Mouse (Mus musculus): ENCODE results near the gene Lgals12. TPM values are rescaled to one million over a fixed set of nuclear protein-coding genes. Genes with fewer than 3 reads are reported as not detected.

Lgals12 gene
- total RNA-seq, 1 experiment = 0.45 TPM

DNA sequence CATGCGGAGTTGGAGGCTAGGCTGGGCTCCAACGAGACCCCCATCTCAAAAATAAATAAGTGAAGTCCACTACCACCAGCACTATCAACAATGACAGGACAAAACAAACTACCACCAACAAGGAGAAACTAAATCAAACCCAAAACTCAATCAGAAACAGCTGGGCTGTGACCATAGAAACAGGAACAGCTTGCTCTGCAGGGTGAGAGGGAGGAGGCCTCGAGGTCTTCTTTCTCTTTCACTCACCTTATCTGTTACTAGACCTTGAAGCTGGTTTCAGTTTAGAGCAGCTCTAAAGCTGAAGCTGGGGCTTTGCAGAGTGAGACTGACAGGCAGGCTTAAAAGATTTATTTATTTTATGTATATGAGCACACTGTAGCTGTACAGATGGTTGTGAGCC, 45.5 kb downstream of the Lgals12 start:
- no peak for DNase-seq (ENCODE audit: low read depth, low spot score)
- no peak for TF ChIP-seq MAFK (IDR thresholded peaks at IDR 0.05; ENCODE audit: insufficient read depth, low read depth, low read length)
- no peak for TF ChIP-seq HCFC1 (IDR thresholded peaks at IDR 0.05; ENCODE audit: borderline replicate concordance, insufficient read depth, low read length)
- no peak for TF ChIP-seq ZC3H11A (IDR thresholded peaks at IDR 0.05; ENCODE audit: borderline replicate concordance, low read depth, low read length)
- TF ChIP-seq ZNF384 (IDR thresholded peaks at IDR 0.05; ENCODE audit: low read depth, low read length) = no peak
- no peak for TF ChIP-seq CHD2 (IDR thresholded peaks at IDR 0.05; ENCODE audit: low read depth, low read length)
- Histone ChIP-seq H3K4me1 (ENCODE audit: control insufficient read depth in 2 of 2, insufficient read depth in 2 of 2, low read length in 2 of 2, poor library complexity in 1 of 2) (peaks cover 4 to 6% of the 10 kb centered on the region in 2 experiments; a peak in 3 of 4 replicates), H3K9ac (ENCODE audit: insufficient read depth, low read depth, low read length, poor library complexity, severe bottlenecking) (no peak overlapping the region), H3K27ac (ENCODE audit: insufficient read depth, low read depth, low read length, poor library complexity, severe bottlenecking) (no peak overlapping the region), H3K36me3 (ENCODE audit: control insufficient read depth, insufficient read depth, low read length, poor library complexity, severe bottlenecking) (no peaks in the 10 kb centered on the region), H3K4me3 (ENCODE audit: insufficient read depth in 1 of 2, low read depth in 1 of 2, low read length in 2 of 2, poor library complexity in 1 of 2, severe bottlenecking in 1 of 2) (no peak overlapping the region), H3K9me3 (ENCODE audit: control insufficient read depth, insufficient read depth, low read depth, low read length) (no peaks in the 10 kb centered on the region)
- in situ Hi-C loops (cut with MboI; ENCODE audit: low sequenced_read_pairs in 2 of 2, unreplicated experiment in 2 of 2) = no loop called here

GRCm38 (mm10) chr19:7559986-7560385, 47.0 kb downstream of the Lgals12 start:
- Histone ChIP-seq H3K4me1 (ENCODE audit: control insufficient read depth in 2 of 2, insufficient read depth in 2 of 2, low read length in 2 of 2, poor library complexity in 1 of 2) (peaks cover 4 to 6% of the 10 kb centered on the region in 2 experiments; a peak in 3 of 4 replicates), H3K9ac (ENCODE audit: insufficient read depth, low read depth, low read length, poor library complexity, severe bottlenecking) (no peak overlapping the region), H3K9me3 (ENCODE audit: control insufficient read depth, insufficient read depth, low read depth, low read length) (no peaks in the 10 kb centered on the region), H3K27ac (ENCODE audit: insufficient read depth, low read depth, low read length, poor library complexity, severe bottlenecking) (no peak overlapping the region), H3K36me3 (ENCODE audit: control insufficient read depth, insufficient read depth, low read length, poor library complexity, severe bottlenecking) (no peaks in the 10 kb centered on the region), H3K4me3 (ENCODE audit: insufficient read depth in 1 of 2, low read depth in 1 of 2, low read length in 2 of 2, poor library complexity in 1 of 2, severe bottlenecking in 1 of 2) (no peak overlapping the region)
- in situ Hi-C loops (cut with MboI; ENCODE audit: low sequenced_read_pairs in 2 of 2, unreplicated experiment in 2 of 2) = no loop called here
- no peak for TF ChIP-seq ZC3H11A (IDR thresholded peaks at IDR 0.05; ENCODE audit: borderline replicate concordance, low read depth, low read length)
- no peak for TF ChIP-seq MAFK (IDR thresholded peaks at IDR 0.05; ENCODE audit: insufficient read depth, low read depth, low read length)
- no peak for DNase-seq (ENCODE audit: low read depth, low spot score)

- Histone ChIP-seq H3K9me3 (ENCODE audit: control insufficient read depth, insufficient read depth, low read depth, low read length) (no peaks in the 10 kb centered on the region), H3K4me3 (ENCODE audit: insufficient read depth in 1 of 2, low read depth in 1 of 2, low read length in 2 of 2, poor library complexity in 1 of 2, severe bottlenecking in 1 of 2) (no peak overlapping the region), H3K36me3 (ENCODE audit: control insufficient read depth, insufficient read depth, low read length, poor library complexity, severe bottlenecking) (no peaks in the 10 kb centered on the region), H3K9ac (ENCODE audit: insufficient read depth, low read depth, low read length, poor library complexity, severe bottlenecking) (no peak overlapping the region), H3K4me1 (ENCODE audit: control insufficient read depth in 2 of 2, insufficient read depth in 2 of 2, low read length in 2 of 2, poor library complexity in 1 of 2) (peaks cover 4 to 6% of the 10 kb centered on the region in 2 experiments; a peak in 3 of 4 replicates), H3K27ac (ENCODE audit: insufficient read depth, low read depth, low read length, poor library complexity, severe bottlenecking) (no peak overlapping the region)
- TF ChIP-seq MAFK (IDR thresholded peaks at IDR 0.05; ENCODE audit: insufficient read depth, low read depth, low read length) (no peak), ZNF384 (IDR thresholded peaks at IDR 0.05; ENCODE audit: low read depth, low read length) (no peak), ZC3H11A (IDR thresholded peaks at IDR 0.05; ENCODE audit: borderline replicate concordance, low read depth, low read length) (no peak), HCFC1 (IDR thresholded peaks at IDR 0.05; ENCODE audit: borderline replicate concordance, insufficient read depth, low read length) (no peak), CHD2 (IDR thresholded peaks at IDR 0.05; ENCODE audit: low read depth, low read length) (no peak)
- DNase-seq (ENCODE audit: low read depth, low spot score) = no peak
- in situ Hi-C loops (cut with MboI; ENCODE audit: low sequenced_read_pairs in 2 of 2, unreplicated experiment in 2 of 2) = no loop called here
Measured at GRCm38 (mm10) chr19:7558675-7559074, 48.3 kb downstream of the Lgals12 start.

- Histone ChIP-seq H3K4me3 (ENCODE audit: insufficient read depth in 1 of 2, low read depth in 1 of 2, low read length in 2 of 2, poor library complexity in 1 of 2, severe bottlenecking in 1 of 2) (peak overlapping the region; percentile 60 to 90), H3K27ac (ENCODE audit: insufficient read depth, low read depth, low read length, poor library complexity, severe bottlenecking) (no peak overlapping the region), H3K36me3 (ENCODE audit: control insufficient read depth, insufficient read depth, low read length, poor library complexity, severe bottlenecking) (no peaks in the 10 kb centered on the region), H3K4me1 (ENCODE audit: control insufficient read depth in 2 of 2, insufficient read depth in 2 of 2, low read length in 2 of 2, poor library complexity in 1 of 2) (peaks cover 4 to 5% of the 10 kb centered on the region in 2 experiments; a peak in 3 of 4 replicates), H3K9me3 (ENCODE audit: control insufficient read depth, insufficient read depth, low read depth, low read length) (no peaks in the 10 kb centered on the region), H3K9ac (ENCODE audit: insufficient read depth, low read depth, low read length, poor library complexity, severe bottlenecking) (peak overlapping the region; percentile 21)
- TF ChIP-seq HCFC1 (IDR thresholded peaks at IDR 0.05; ENCODE audit: borderline replicate concordance, insufficient read depth, low read length) = no peak
- TF ChIP-seq MAFK (IDR thresholded peaks at IDR 0.05; ENCODE audit: insufficient read depth, low read depth, low read length) = no peak
- no peak for TF ChIP-seq ZNF384 (IDR thresholded peaks at IDR 0.05; ENCODE audit: low read depth, low read length)
- in situ Hi-C loops (cut with MboI; ENCODE audit: low sequenced_read_pairs in 2 of 2, unreplicated experiment in 2 of 2) = no loop called here
- DNase-seq (ENCODE audit: low read depth, low spot score) = no peak
Measured at GRCm38 (mm10) chr19:7557844-7558243, 49.1 kb downstream of the Lgals12 start.

DNA sequence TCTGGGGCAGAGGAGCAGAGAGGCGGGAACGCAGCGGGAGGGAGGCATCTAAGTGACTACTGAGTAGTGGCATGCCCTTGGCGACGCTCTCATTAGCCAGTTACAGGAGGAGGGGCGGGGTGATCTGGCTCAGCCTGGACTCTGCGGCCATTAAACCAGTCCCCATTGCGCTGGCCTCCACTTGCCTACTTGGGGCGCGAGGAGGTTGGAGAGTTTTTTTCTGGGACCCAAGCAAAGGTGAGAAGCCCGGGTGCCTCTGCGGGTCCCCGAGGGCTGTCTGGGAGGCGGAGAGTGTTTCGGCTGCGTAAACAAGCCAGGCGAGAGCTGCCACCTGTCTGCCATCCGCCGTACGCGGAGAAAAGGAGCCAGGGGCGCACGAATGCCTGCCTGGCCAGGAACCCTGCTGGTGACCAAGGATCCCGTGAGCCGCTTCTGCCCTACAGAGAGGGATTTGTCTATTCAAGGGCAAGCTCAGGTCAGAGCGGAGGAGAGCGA, 49.6 kb downstream of the Lgals12 start, which contains the start of gene Pla2g16:
Gene Pla2g16, plus strand, starts transcription at position 132 of the 495 bp plus-strand sequence.
- in situ Hi-C loops (cut with MboI; ENCODE audit: low sequenced_read_pairs in 2 of 2, unreplicated experiment in 2 of 2) = no loop called here

More for the DNA sequence above, 49.6 kb downstream of the Lgals12 start, which contains the start of gene Pla2g16:
- no peak for TF ChIP-seq ZNF384 (IDR thresholded peaks at IDR 0.05; ENCODE audit: low read depth, low read length)
- no peak for TF ChIP-seq ZC3H11A (IDR thresholded peaks at IDR 0.05; ENCODE audit: borderline replicate concordance, low read depth, low read length)
- TF ChIP-seq MAFK (IDR thresholded peaks at IDR 0.05; ENCODE audit: insufficient read depth, low read depth, low read length) = no peak
- no peak for TF ChIP-seq CHD2 (IDR thresholded peaks at IDR 0.05; ENCODE audit: low read depth, low read length)
- TF ChIP-seq HCFC1 (IDR thresholded peaks at IDR 0.05; ENCODE audit: borderline replicate concordance, insufficient read depth, low read length) = no peak
- Histone ChIP-seq H3K4me1 (ENCODE audit: control insufficient read depth in 2 of 2, insufficient read depth in 2 of 2, low read length in 2 of 2, poor library complexity in 1 of 2) (peaks cover 1 to 4% of the 10 kb centered on the region in 2 experiments; a peak in 2 of 4 replicates), H3K9ac (ENCODE audit: insufficient read depth, low read depth, low read length, poor library complexity, severe bottlenecking) (peak within 1 kb of the TSS; percentile 21), H3K9me3 (ENCODE audit: control insufficient read depth, insufficient read depth, low read depth, low read length) (no peaks in the 10 kb centered on the region), H3K36me3 (ENCODE audit: control insufficient read depth, insufficient read depth, low read length, poor library complexity, severe bottlenecking) (no peaks in the 10 kb centered on the region), H3K27ac (ENCODE audit: insufficient read depth, low read depth, low read length, poor library complexity, severe bottlenecking) (no peak within 1 kb of the TSS), H3K4me3 (ENCODE audit: insufficient read depth in 1 of 2, low read depth in 1 of 2, low read length in 2 of 2, poor library complexity in 1 of 2, severe bottlenecking in 1 of 2) (peak within 1 kb of the TSS; percentile 60 to 90)
- peak; percentile 41 for DNase-seq (ENCODE audit: low read depth, low spot score)
